Mouse (Mus musculus): ENCODE data around the gene Ube4a. TPM values are rescaled to one million over a fixed set of nuclear protein-coding genes. Genes with fewer than 3 reads are reported as not detected.

The Ube4a gene
- 23.2 and 23.7 TPM in 2 replicates for polyA plus RNA-seq (2016; fragmentation: Nextera tagmentation; extraction: Ambion mirVana)

DNA sequence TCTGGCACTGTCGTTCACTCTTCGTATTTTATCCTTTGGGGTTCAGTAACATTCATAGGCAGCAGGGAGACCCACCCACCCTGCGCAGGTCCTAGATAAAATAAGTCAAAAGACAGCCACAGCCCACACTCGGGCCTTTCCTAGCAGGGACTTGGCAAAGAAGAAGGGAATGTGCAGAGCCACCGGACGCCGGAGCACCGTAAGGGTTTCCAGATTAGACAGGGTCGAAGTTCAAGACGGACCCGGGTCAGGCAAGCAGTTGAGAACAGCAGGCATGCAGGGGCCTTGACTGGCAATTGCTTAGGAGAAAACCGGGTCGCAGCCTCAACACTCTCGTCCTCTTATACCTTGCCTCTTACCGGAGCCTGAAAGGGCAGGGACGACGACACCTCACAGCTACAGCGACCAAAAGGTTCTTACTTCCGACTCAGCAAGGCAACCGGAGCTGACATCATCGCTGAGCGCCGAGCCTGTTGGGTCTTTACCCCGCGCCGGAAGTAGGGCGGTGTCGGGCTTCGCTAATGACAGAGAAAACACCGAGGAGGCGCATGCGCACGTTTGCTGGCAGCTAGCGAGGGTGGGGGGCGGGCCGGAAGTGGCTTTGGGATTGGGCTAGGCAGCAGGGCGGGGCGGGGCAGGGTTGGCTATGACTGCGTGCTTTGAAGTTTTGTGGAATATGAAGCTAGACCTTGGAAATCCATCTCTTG, at the start of gene Ube4a:
TSS of gene Ube4a (minus strand) at position 475 of the 707 bp plus-strand sequence.
- peak; percentile 100 for DNase-seq (ENCODE audit: low spot score)
- Histone ChIP-seq H3K27ac (replicated peaks) (peak within 1 kb of the TSS; percentile 75), H3K4me1 (peaks cover 17% of the 10 kb centered on the region), H3K36me3 (replicated peaks) (peaks cover 16% of the 10 kb centered on the region), H3K4me3 (peak within 1 kb of the TSS; percentile 93), H3K27me3 (replicated peaks; ENCODE audit: low read depth, poor library complexity, severe bottlenecking) (no peaks in the 10 kb centered on the region), H3K9me3 (no peaks in the 10 kb centered on the region)
- 1% methylated on average over 39 of the region's 39 CpGs for WGBS

- Histone ChIP-seq H3K27ac (replicated peaks) (no peak overlapping the region), H3K36me3 (replicated peaks) (no peaks in the 10 kb centered on the region), H3K27me3 (replicated peaks; ENCODE audit: low read depth, poor library complexity, severe bottlenecking) (0 out of 2 replicates have a peak, but pooled peaks cover 5% of the 10 kb centered on the region), H3K9me3 (no peaks in the 10 kb centered on the region), H3K4me1 (no peaks in the 10 kb centered on the region; the same call in 1 of the 2 replicates), H3K4me3 (no peak overlapping the region)
- no peak for DNase-seq (ENCODE audit: low spot score)
- 36% methylated on average over 2 of the region's 2 CpGs for WGBS
These were observed 49.5 kb upstream of the Ube4a start for GRCm38 (mm10) chr9:45014879-45015278.

DNA sequence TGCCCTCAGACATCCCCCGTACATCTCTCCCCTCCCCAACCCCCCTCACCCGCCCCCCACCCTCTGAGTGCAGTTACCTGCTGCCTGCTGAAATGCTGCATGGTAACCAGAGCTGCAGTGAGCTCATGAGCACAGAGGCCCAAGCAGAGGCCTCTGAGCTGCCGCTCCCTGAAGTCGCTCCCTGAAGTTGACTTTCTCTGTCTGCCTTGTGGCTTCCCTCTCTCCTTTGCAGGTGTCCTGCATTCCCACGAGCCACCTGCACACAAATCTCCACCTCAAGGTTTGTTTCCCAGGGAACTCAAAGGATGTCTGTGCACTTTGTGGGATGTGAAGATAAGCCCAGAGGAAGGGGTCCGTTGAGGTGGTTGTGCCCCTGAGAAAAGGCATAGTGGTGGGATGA, 45.9 kb upstream of the Ube4a start:
- 48% methylated on average over 6 of the region's 6 CpGs for WGBS
- H3K4me1 ChIP-seq: no peaks in the 10 kb centered on the region; the same call in 1 of the 2 replicates
- H3K36me3 ChIP-seq (replicated peaks): no peaks in the 10 kb centered on the region
- H3K4me3 ChIP-seq: no peak overlapping the region
- 0 out of 2 replicates have a peak, but pooled peaks cover 5% of the 10 kb centered on the region for H3K27me3 ChIP-seq (replicated peaks; ENCODE audit: low read depth, poor library complexity, severe bottlenecking)
- DNase-seq (ENCODE audit: low spot score): no peak
- no peaks in the 10 kb centered on the region for H3K9me3 ChIP-seq
- H3K27ac ChIP-seq (replicated peaks): no peak overlapping the region

- no peak overlapping the region for H3K4me3 ChIP-seq
- H3K27ac ChIP-seq (replicated peaks): no peak overlapping the region
- 0 out of 2 replicates have a peak, but pooled peaks cover 5% of the 10 kb centered on the region for H3K27me3 ChIP-seq (replicated peaks; ENCODE audit: low read depth, poor library complexity, severe bottlenecking)
- H3K9me3 ChIP-seq: no peaks in the 10 kb centered on the region
- no peaks in the 10 kb centered on the region; the same call in 1 of the 2 replicates for H3K4me1 ChIP-seq
- no peak for DNase-seq (ENCODE audit: low spot score)
- WGBS: 74% methylated on average over 4 of the region's 4 CpGs
- H3K36me3 ChIP-seq (replicated peaks): no peaks in the 10 kb centered on the region
These were observed 45.1 kb upstream of the Ube4a start for GRCm38 (mm10) chr9:45010461-45010860.

DNA sequence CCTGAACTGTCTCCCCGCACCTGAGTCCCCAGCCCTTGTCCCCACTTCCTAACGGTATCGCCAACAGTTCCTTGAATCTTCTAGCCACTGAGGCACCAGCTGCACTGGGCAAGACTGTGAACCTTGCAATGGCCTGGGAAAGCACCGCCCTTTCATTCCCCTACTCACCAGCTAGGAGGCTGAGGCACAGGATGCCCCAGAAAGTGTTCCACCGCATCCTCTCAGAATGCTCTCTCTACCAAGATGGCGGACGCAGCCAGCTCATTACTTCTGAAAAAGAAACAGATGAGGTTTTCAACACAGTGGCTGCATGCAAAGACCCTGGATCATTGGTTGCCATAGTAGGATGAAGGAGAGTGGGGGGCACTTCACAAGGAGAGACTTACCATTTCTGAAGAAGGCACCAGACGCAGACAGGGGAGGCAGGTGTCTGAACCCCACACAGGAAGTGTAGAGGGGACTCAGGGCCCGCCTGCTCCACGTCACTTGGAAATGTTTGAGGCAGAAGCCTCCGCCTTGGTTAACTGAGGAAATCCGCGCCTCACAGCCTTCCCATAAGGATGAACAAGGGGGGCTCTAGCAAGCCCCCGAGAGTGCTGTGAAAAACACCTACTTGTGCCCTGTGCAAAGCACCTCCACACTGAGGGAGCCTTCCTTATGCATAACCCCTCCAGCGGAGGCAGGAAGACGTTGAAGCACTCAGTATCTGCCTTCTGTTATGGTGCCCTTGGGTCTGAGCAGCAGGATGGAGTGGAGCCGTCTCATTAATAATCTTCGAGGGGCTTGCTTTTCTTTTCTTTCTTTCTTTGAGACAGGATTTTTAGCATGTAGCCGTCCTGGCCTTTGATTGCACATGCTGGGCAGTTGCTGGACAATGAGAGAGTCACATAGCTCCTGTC, 44.0 kb upstream of the Ube4a start, which contains the start of gene Cd3e:
TSS of gene Cd3e (minus strand) at position 448 of the 899 bp plus-strand sequence.
- H3K4me1 ChIP-seq: no peaks in the 10 kb centered on the region; the same call in 1 of the 2 replicates
- H3K27me3 ChIP-seq (replicated peaks; ENCODE audit: low read depth, poor library complexity, severe bottlenecking): 0 out of 2 replicates have a peak, but pooled peaks cover 5% of the 10 kb centered on the region
- H3K4me3 ChIP-seq: no peak within 1 kb of the TSS
- H3K9me3 ChIP-seq: no peaks in the 10 kb centered on the region
- no peaks in the 10 kb centered on the region for H3K36me3 ChIP-seq (replicated peaks)
- H3K27ac ChIP-seq (replicated peaks): no peak within 1 kb of the TSS
- DNase-seq (ENCODE audit: low spot score): no peak
- WGBS: 86% methylated on average over 19 of the region's 19 CpGs

DNA sequence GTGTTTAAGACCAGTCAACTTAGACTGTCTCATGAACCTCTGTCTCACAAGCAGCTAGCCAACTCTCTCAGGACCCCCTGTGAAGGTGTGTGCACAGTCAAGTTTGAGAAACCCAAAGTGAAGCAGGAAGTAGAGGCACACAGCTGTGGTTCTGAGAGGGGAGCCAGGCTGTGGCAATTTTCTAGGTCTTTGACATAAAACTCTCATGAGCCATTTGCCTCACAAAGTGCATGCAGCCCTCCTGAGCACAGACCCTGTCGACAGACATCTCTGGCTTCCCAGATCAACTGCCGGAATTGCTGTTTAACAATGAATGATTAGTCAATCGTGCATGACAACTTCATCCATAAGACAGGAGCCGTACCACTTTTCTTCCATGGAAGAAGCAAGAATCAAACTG, 42.9 kb upstream of the Ube4a start:
- H3K27ac ChIP-seq (replicated peaks): no peak overlapping the region
- WGBS: 85% methylated on average over 4 of the region's 4 CpGs
- no peaks in the 10 kb centered on the region; the same call in 1 of the 2 replicates for H3K4me1 ChIP-seq
- no peaks in the 10 kb centered on the region for H3K9me3 ChIP-seq
- no peak overlapping the region for H3K4me3 ChIP-seq
- no peaks in the 10 kb centered on the region for H3K36me3 ChIP-seq (replicated peaks)
- H3K27me3 ChIP-seq (replicated peaks; ENCODE audit: low read depth, poor library complexity, severe bottlenecking): 0 out of 2 replicates have a peak, but pooled peaks cover 5% of the 10 kb centered on the region
- DNase-seq (ENCODE audit: low spot score): no peak

GRCm38 (mm10) chr9:45007404-45007803, 42.0 kb upstream of the Ube4a start:
- Histone ChIP-seq H3K27ac (replicated peaks) (no peak overlapping the region), H3K4me3 (no peak overlapping the region), H3K4me1 (no peaks in the 10 kb centered on the region; the same call in 1 of the 2 replicates), H3K9me3 (no peaks in the 10 kb centered on the region), H3K27me3 (replicated peaks; ENCODE audit: low read depth, poor library complexity, severe bottlenecking) (0 out of 2 replicates have a peak, but pooled peaks cover 5% of the 10 kb centered on the region), H3K36me3 (replicated peaks) (no peaks in the 10 kb centered on the region)
- WGBS: 78% methylated on average over 12 of the region's 12 CpGs
- no peak for DNase-seq (ENCODE audit: low spot score)

GRCm38 (mm10) chr9:45000249-45000648, 34.8 kb upstream of the Ube4a start:
- no peaks in the 10 kb centered on the region for H3K36me3 ChIP-seq (replicated peaks)
- H3K9me3 ChIP-seq: 0 out of 2 replicates have a peak, but pooled peaks cover 2% of the 10 kb centered on the region
- no peak for DNase-seq (ENCODE audit: low spot score)
- 0 out of 2 replicates have a peak, but pooled peaks cover 3% of the 10 kb centered on the region for H3K27me3 ChIP-seq (replicated peaks; ENCODE audit: low read depth, poor library complexity, severe bottlenecking)
- H3K4me1 ChIP-seq: no peaks in the 10 kb centered on the region
- H3K4me3 ChIP-seq: no peak overlapping the region
- no peak overlapping the region for H3K27ac ChIP-seq (replicated peaks)
- WGBS: 69% methylated on average over 3 of the region's 3 CpGs

DNA sequence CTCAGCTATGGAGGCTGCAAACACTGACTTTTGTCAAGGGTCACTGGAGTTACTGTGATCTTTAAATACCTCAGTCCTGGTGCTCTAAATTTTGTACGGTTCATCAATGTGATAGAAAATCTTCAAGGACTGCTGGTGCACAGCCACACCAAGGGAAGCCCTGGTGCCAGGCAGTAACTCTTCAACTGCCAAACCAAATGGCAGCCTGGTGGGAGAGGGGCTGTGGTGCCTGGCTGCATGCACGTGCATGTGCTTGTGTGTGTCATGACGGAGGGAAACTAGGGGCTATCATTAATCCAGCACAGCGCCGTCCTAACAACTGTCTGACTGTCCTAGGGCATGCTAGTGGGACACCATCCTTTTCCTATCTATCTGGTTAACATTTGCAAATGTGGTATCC, 34.4 kb upstream of the Ube4a start:
- H3K36me3 ChIP-seq (replicated peaks): no peaks in the 10 kb centered on the region
- 0 out of 2 replicates have a peak, but pooled peaks cover 3% of the 10 kb centered on the region for H3K27me3 ChIP-seq (replicated peaks; ENCODE audit: low read depth, poor library complexity, severe bottlenecking)
- no peak overlapping the region for H3K4me3 ChIP-seq
- no peak overlapping the region for H3K27ac ChIP-seq (replicated peaks)
- WGBS: 85% methylated on average over 5 of the region's 5 CpGs
- H3K9me3 ChIP-seq: 0 out of 2 replicates have a peak, but pooled peaks cover 2% of the 10 kb centered on the region
- H3K4me1 ChIP-seq: no peaks in the 10 kb centered on the region
- DNase-seq (ENCODE audit: low spot score): no peak

GRCm38 (mm10) chr9:44999171-44999570, 33.8 kb upstream of the Ube4a start:
- Histone ChIP-seq H3K36me3 (replicated peaks) (no peaks in the 10 kb centered on the region), H3K27me3 (replicated peaks; ENCODE audit: low read depth, poor library complexity, severe bottlenecking) (0 out of 2 replicates have a peak, but pooled peaks cover 3% of the 10 kb centered on the region), H3K4me3 (no peak overlapping the region), H3K9me3 (0 out of 2 replicates have a peak, but pooled peaks cover 2% of the 10 kb centered on the region), H3K27ac (replicated peaks) (no peak overlapping the region), H3K4me1 (no peaks in the 10 kb centered on the region)
- DNase-seq (ENCODE audit: low spot score): no peak
- 61% methylated on average over 6 of the region's 6 CpGs for WGBS

GRCm38 (mm10) chr9:44998138-44998537, 32.7 kb upstream of the Ube4a start:
- Histone ChIP-seq H3K4me3 (no peak overlapping the region), H3K4me1 (no peaks in the 10 kb centered on the region), H3K9me3 (0 out of 2 replicates have a peak, but pooled peaks cover 2% of the 10 kb centered on the region), H3K27ac (replicated peaks) (no peak overlapping the region), H3K36me3 (replicated peaks) (no peaks in the 10 kb centered on the region), H3K27me3 (replicated peaks; ENCODE audit: low read depth, poor library complexity, severe bottlenecking) (0 out of 2 replicates have a peak, but pooled peaks cover 3% of the 10 kb centered on the region)
- DNase-seq (ENCODE audit: low spot score): no peak
- WGBS: 76% methylated on average over 11 of the region's 11 CpGs

DNA sequence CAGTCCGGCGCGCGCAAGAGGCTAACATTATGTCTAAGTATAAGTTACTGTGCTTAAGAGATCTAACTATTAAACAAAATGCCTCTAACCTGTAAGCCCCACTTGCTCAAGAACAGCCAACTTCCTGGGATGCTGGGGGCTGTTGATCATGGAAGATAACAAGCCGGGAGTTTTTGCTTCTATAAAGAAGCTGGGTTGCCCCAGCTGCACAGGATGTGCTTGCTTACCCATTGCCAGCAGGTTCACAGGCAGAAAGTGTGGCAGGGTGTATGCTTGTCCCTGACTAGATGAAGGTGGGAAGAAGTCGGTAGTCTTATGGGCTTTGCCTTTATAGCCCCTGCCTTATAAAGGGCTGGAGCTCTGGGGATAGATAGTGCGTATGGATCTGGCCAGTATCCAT, 31.2 kb upstream of the Ube4a start:
- H3K4me3 ChIP-seq: no peak overlapping the region

More for the DNA sequence above, 31.2 kb upstream of the Ube4a start:
- Histone ChIP-seq H3K4me1 (no peaks in the 10 kb centered on the region), H3K27ac (replicated peaks) (no peak overlapping the region), H3K9me3 (0 out of 2 replicates have a peak, but pooled peaks cover 2% of the 10 kb centered on the region), H3K27me3 (replicated peaks; ENCODE audit: low read depth, poor library complexity, severe bottlenecking) (0 out of 2 replicates have a peak, but pooled peaks cover 3% of the 10 kb centered on the region), H3K36me3 (replicated peaks) (no peaks in the 10 kb centered on the region)
- no peak for DNase-seq (ENCODE audit: low spot score)
- 96% methylated on average over 7 of the region's 7 CpGs for WGBS
